Mouse (Mus musculus) E14TG2a.4 (cell line): ENCODE measurements at regions not wholly inside any gene's neighbourhood (a gene's known extent, or its start where the extent isn't known, plus 50 kb on each side); places are given as distances from the start of the nearest gene placed in this dataset.

Experiments used
- H3K27me3 ChIP-seq: 2 replicates; pipeline ENCODE4 v1.6.1; 2014; ENCODE audit warnings: low read length, control low read depth; ENCODE audit not compliant: insufficient read depth
- H3K36me3 ChIP-seq: 2 replicates; pipeline ENCODE4 v1.6.1; 2014; ENCODE audit warnings: low read length, control low read depth; ENCODE audit not compliant: insufficient read depth
- H3K4me1 ChIP-seq: replicated peaks from 2 replicates; pipeline ENCODE4 v1.6.1; 2014; ENCODE audit warnings: low read depth, low read length, control low read depth
- H3K4me3 ChIP-seq: replicated peaks from 2 replicates; pipeline ENCODE4 v1.5.1; 2014; ENCODE audit warnings: mild to moderate bottlenecking, low read length
- H3K9me3 ChIP-seq: 2 replicates; pipeline ENCODE4 v1.6.1; 2014; ENCODE audit warnings: low read length, control low read depth
- CTCF ChIP-seq: conservative IDR thresholded peaks from 2 replicates; pipeline ENCODE4 v1.5.1; 2014; ENCODE audit warnings: low read length
- NANOG ChIP-seq: IDR thresholded peaks from 2 replicates; pipeline ENCODE4 v1.6.1; 2014; ENCODE audit warnings: borderline replicate concordance, low read length, mixed read lengths
- POU5F1 ChIP-seq: IDR thresholded peaks from 2 replicates; pipeline ENCODE4 v1.6.1; 2014; ENCODE audit warnings: low read length, borderline replicate concordance

GRCm38 (mm10) chr4:7965663-7966062 is 273.2 kb downstream of the Car8 start:
- Histone ChIP-seq H3K4me1 (no peaks in the 10 kb centered on the region), H3K9me3 (no peaks in the 10 kb centered on the region), H3K27me3 (no peaks in the 10 kb centered on the region), H3K4me3 (no peak overlapping the region), H3K36me3 (no peaks in the 10 kb centered on the region)
- no peak for TF ChIP-seq POU5F1
- TF ChIP-seq NANOG = no peak
- TF ChIP-seq CTCF = no peak

GRCm38 (mm10) chr4:7961521-7962172 is 277.2 kb downstream of the Car8 start:
- Histone ChIP-seq H3K9me3 (no peaks in the 10 kb centered on the region), H3K36me3 (no peaks in the 10 kb centered on the region), H3K4me3 (no peak overlapping the region), H3K27me3 (no peaks in the 10 kb centered on the region), H3K4me1 (no peaks in the 10 kb centered on the region)
- TF ChIP-seq POU5F1 (no peak), CTCF (no peak), NANOG (no peak)

GRCm38 (mm10) chr4:7960335-7960734 is 278.5 kb downstream of the Car8 start:
- no peak for TF ChIP-seq CTCF
- no peak for TF ChIP-seq POU5F1
- TF ChIP-seq NANOG = no peak
- Histone ChIP-seq H3K4me3 (no peak overlapping the region), H3K9me3 (no peaks in the 10 kb centered on the region), H3K36me3 (no peaks in the 10 kb centered on the region), H3K4me1 (no peaks in the 10 kb centered on the region), H3K27me3 (no peaks in the 10 kb centered on the region)

- TF ChIP-seq CTCF (no peak), POU5F1 (no peak), NANOG (no peak)
- Histone ChIP-seq H3K4me1 (0 out of 2 replicates have a peak, but pooled peaks cover 4% of the 10 kb centered on the region), H3K9me3 (peaks cover 19% of the 10 kb centered on the region), H3K4me3 (no peak overlapping the region), H3K36me3 (no peaks in the 10 kb centered on the region), H3K27me3 (no peaks in the 10 kb centered on the region)
Observed at GRCm38 (mm10) chr4:7948020-7948419, 290.8 kb downstream of the Car8 start.

- Histone ChIP-seq H3K27me3 (no peaks in the 10 kb centered on the region), H3K36me3 (no peaks in the 10 kb centered on the region), H3K9me3 (no peaks in the 10 kb centered on the region), H3K4me3 (no peak overlapping the region), H3K4me1 (no peaks in the 10 kb centered on the region)
- no peak for TF ChIP-seq CTCF
- TF ChIP-seq POU5F1 = no peak
- TF ChIP-seq NANOG = no peak
Observed at GRCm38 (mm10) chr4:7921503-7921902, 317.3 kb downstream of the Car8 start.

GRCm38 (mm10) chr4:7913191-7913590 is 325.6 kb downstream of the Car8 start:
- no peak for TF ChIP-seq POU5F1
- TF ChIP-seq CTCF = no peak
- no peak for TF ChIP-seq NANOG
- H3K36me3 ChIP-seq = no peaks in the 10 kb centered on the region
- no peaks in the 10 kb centered on the region for H3K4me1 ChIP-seq
- H3K9me3 ChIP-seq = no peaks in the 10 kb centered on the region
- H3K27me3 ChIP-seq = no peaks in the 10 kb centered on the region
- H3K4me3 ChIP-seq = no peak overlapping the region

- Histone ChIP-seq H3K4me3 (no peak overlapping the region), H3K36me3 (no peaks in the 10 kb centered on the region)
- TF ChIP-seq NANOG = no peak
- TF ChIP-seq CTCF = no peak
- no peak for TF ChIP-seq POU5F1
Observed at GRCm38 (mm10) chr4:7912675-7913074, 326.2 kb downstream of the Car8 start.

GRCm38 (mm10) chr4:7903130-7903529 is 335.7 kb downstream of the Car8 start:
- no peaks in the 10 kb centered on the region for H3K4me1 ChIP-seq
- TF ChIP-seq CTCF (no peak), POU5F1 (no peak), NANOG (no peak)
- H3K4me3 ChIP-seq = no peak overlapping the region
- H3K27me3 ChIP-seq = no peaks in the 10 kb centered on the region
- no peaks in the 10 kb centered on the region for H3K9me3 ChIP-seq
- no peaks in the 10 kb centered on the region for H3K36me3 ChIP-seq

More at GRCm38 (mm10) chr4:7912675-7913074, 326.2 kb downstream of the Car8 start:
- no peaks in the 10 kb centered on the region for H3K27me3 ChIP-seq
- no peaks in the 10 kb centered on the region for H3K4me1 ChIP-seq
- no peaks in the 10 kb centered on the region for H3K9me3 ChIP-seq

GRCm38 (mm10) chr4:7894914-7895313 is 343.9 kb downstream of the Car8 start:
- TF ChIP-seq NANOG = no peak
- TF ChIP-seq POU5F1 = no peak
- no peak for TF ChIP-seq CTCF
- Histone ChIP-seq H3K4me1 (no peaks in the 10 kb centered on the region), H3K27me3 (no peaks in the 10 kb centered on the region), H3K4me3 (no peak overlapping the region), H3K9me3 (peaks cover 5% of the 10 kb centered on the region), H3K36me3 (no peaks in the 10 kb centered on the region)

- Histone ChIP-seq H3K9me3 (peaks cover 5% of the 10 kb centered on the region), H3K4me3 (no peak overlapping the region), H3K4me1 (no peaks in the 10 kb centered on the region), H3K27me3 (no peaks in the 10 kb centered on the region), H3K36me3 (no peaks in the 10 kb centered on the region)
- peak; percentile 29 for TF ChIP-seq CTCF
- TF ChIP-seq NANOG = no peak
Observed at GRCm38 (mm10) chr4:7891128-7891527, 347.7 kb downstream of the Car8 start.
